Mouse (Mus musculus) lung, postnatal 0 days (tissue): ENCODE data around the gene Etv6. TPM values are rescaled to one million over a fixed set of nuclear protein-coding genes. Genes with fewer than 3 reads are reported as not detected.

Experiments
- ATAC-seq: fragments of 200-750 bp; cut with Nextera tagmentation; 2 replicates; pipeline ENCODE4 v1.8.0; 2017; ENCODE audit warnings: moderate library complexity
- DNase-seq: peaks from one replicate; pipeline ENCODE4 v3.0.0-alpha.2; 2016; ENCODE audit warnings: low spot score
- H3K27ac ChIP-seq: fragments of 300-500 bp; sonication (generic); 2 replicates; pipeline ENCODE4 v1.5.1; 2014; ENCODE audit warnings: antibody characterized with exemption, mild to moderate bottlenecking, low read length, mixed read lengths
- H3K27me3 ChIP-seq: fragments of 300-500 bp; sonication (generic); replicated peaks from 2 replicates; pipeline ENCODE4 v1.6.1; 2014; ENCODE audit warnings: low read length, mixed read lengths; ENCODE audit not compliant: insufficient read depth
- H3K36me3 ChIP-seq: fragments of 300-500 bp; sonication (generic); 2 replicates; pipeline ENCODE4 v1.6.1; 2014; ENCODE audit warnings: low read length, mixed read lengths; ENCODE audit not compliant: insufficient read depth
- H3K4me1 ChIP-seq: fragments of 300-500 bp; sonication (generic); 2 replicates; pipeline ENCODE4 v1.6.1; 2014; ENCODE audit warnings: antibody characterized with exemption, low read depth, low read length, mixed read lengths; ENCODE audit not compliant: insufficient read depth
- H3K4me2 ChIP-seq: fragments of 300-500 bp; sonication (generic); replicated peaks from 2 replicates; pipeline ENCODE4 v1.6.1; 2014; ENCODE audit warnings: low read depth, mild to moderate bottlenecking, low read length, moderate library complexity, mixed read lengths
- H3K4me3 ChIP-seq: fragments of 300-500 bp; sonication (generic); 2 replicates; pipeline ENCODE4 v1.5.1; 2014; ENCODE audit warnings: low read depth, low read length
- H3K9ac ChIP-seq: fragments of 300-500 bp; sonication (generic); replicated peaks from 2 replicates; pipeline ENCODE4 v1.6.1; 2014; ENCODE audit warnings: low read depth, mild to moderate bottlenecking
- H3K9me3 ChIP-seq: fragments of 300-500 bp; sonication (generic); 2 replicates; pipeline ENCODE4 v1.6.1; 2016; ENCODE audit warnings: low read length, mixed read lengths
- CTCF ChIP-seq: IDR thresholded peaks from 2 replicates; pipeline ENCODE4 v1.5.1; 2016; ENCODE audit warnings: antibody characterized with exemption, mild to moderate bottlenecking
- EP300 ChIP-seq: IDR thresholded peaks from 2 replicates; pipeline ENCODE4 v1.6.1; 2016; ENCODE audit warnings: antibody characterized with exemption, mild to moderate bottlenecking, control low read depth
- WGBS: fragments of 180-500 bp; shearing (Covaris S2); extraction: QIAGEN DNeasy Blood & Tissue Kit; methylation state at CpG from one replicate; pipeline ENCODE4 v1.1.7; 2014; 5-methylcytosine and 5-hydroxymethylcytosine counted together
- polyA plus RNA-seq: library from polyadenylated mRNA; unstranded; fragments of >200 nt; fragmentation: Nextera tagmentation; extraction: Ambion mirVana; gene quantifications from 2 replicates; pipeline ENCODE4 v1.2.1, GENCODE M21; 2015

Gene Etv6
- polyA plus RNA-seq, 1 experiment from 2014 or later = 5.5 TPM

DNA sequence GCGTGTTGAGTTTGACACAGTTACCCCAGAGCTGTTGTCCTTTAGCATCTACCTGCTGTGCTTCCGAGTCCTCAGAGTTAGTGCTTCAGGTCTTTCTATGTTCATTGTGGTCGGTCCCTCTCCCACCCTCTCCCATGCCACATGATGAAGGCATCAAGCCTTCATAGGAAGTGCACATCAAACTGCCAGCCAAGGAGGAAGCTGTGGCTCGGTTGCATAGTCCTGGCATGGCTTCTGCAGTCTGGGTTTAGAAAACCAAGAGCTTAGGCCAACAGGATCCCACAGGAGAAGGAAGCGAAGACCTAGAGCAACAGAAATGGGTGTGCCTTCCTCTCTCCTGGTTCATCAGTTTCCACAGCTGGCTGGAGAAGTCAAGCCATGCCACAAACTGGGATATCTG is 166.7 kb downstream of the Etv6 start:
- Histone ChIP-seq H3K27me3 (no peaks in the 10 kb centered on the region), H3K9me3 (no peaks in the 10 kb centered on the region), H3K36me3 (no peaks in the 10 kb centered on the region), H3K9ac (no peak overlapping the region), H3K27ac (no peak overlapping the region), H3K4me2 (no peak overlapping the region), H3K4me3 (no peak overlapping the region), H3K4me1 (peaks cover 26% of the 10 kb centered on the region)
- ATAC-seq = no peak
- WGBS = 76% methylated on average over 5 of the region's 5 CpGs
- no peak for DNase-seq
- TF ChIP-seq EP300 (no peak), CTCF (no peak)

DNA sequence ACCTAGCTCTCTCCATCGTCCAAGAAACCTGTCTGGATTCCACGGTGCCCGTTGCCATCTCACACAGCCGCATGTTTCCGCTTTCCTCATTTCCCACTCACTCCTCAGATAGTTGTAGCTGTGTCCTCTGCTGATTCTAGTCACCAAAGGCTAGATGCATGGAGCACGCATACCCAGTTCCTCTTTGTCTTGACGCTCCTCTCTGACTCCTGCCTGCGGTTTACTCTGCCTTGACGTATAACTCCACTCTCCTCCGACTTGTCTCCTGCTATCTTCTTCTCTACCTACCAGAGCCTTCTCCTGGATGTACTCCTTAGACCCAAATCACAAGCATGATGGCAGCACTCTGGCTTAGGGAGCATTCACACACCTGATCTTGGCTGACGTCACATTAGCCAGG is 169.7 kb downstream of the Etv6 start:
- Histone ChIP-seq H3K36me3 (no peaks in the 10 kb centered on the region), H3K4me1 (peaks cover 23% of the 10 kb centered on the region), H3K4me3 (no peak overlapping the region), H3K27ac (no peak overlapping the region), H3K4me2 (no peak overlapping the region), H3K9me3 (no peaks in the 10 kb centered on the region), H3K27me3 (no peaks in the 10 kb centered on the region), H3K9ac (no peak overlapping the region)
- ATAC-seq (no peak), DNase-seq (no peak)
- no peak for TF ChIP-seq EP300
- TF ChIP-seq CTCF = no peak
- 88% methylated on average over 10 of the region's 11 CpGs for WGBS

DNA sequence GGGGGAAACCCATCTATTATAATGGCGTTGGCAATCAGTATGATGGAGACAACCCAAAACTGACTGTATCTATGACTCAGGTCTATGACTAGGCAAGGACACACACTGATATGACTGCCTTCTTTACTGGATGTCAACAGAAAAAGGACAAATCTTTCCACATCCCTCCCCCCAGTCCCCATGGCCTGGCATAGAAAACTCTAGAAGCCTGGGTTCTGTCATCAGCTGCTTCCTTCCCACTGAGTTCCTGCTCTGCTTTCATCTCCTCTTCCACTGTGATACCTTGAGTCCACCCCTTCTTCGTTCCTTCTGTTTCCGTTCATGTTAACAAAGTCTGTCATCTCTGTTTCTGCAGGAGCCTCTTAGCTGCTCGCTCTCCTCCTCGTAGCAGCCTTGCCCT is 170.2 kb downstream of the Etv6 start:
- Histone ChIP-seq H3K4me2 (no peak overlapping the region), H3K9ac (no peak overlapping the region), H3K36me3 (no peaks in the 10 kb centered on the region), H3K27me3 (no peaks in the 10 kb centered on the region), H3K4me3 (no peak overlapping the region), H3K9me3 (no peaks in the 10 kb centered on the region), H3K4me1 (peaks cover 18% of the 10 kb centered on the region; the same call in 1 of the 2 replicates), H3K27ac (no peak overlapping the region)
- TF ChIP-seq CTCF (no peak), EP300 (no peak)
- DNase-seq = no peak
- WGBS = 76% methylated on average over 5 of the region's 5 CpGs
- ATAC-seq = no peak

DNA sequence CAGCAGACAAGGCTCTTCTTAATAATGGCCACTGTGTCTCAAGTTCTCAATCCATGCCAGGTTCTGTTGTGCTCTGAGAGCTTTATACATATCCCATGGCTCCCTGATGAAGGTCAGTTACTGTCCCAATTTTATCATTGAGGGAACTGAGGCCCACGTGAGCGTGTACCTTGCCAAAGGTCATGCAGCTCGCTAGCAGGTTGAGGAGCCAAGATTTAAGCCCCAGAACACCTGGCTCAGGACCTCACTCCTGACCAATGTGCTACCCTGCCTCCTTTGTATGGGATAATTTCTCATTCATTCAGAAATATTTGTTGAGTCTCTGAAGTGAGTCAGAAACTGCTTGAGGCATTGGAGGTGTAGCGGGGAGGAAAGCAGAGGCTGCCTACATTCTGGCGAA is 170.8 kb downstream of the Etv6 start:
- DNase-seq = no peak
- no peak overlapping the region for H3K4me3 ChIP-seq
- H3K9me3 ChIP-seq = no peaks in the 10 kb centered on the region
- H3K4me1 ChIP-seq = peaks cover 17% of the 10 kb centered on the region; the same call in 1 of the 2 replicates
- 90% methylated on average over 5 of the region's 5 CpGs for WGBS
- H3K9ac ChIP-seq = no peak overlapping the region
- H3K36me3 ChIP-seq = no peaks in the 10 kb centered on the region
- TF ChIP-seq EP300 (no peak), CTCF (no peak)
- no peak overlapping the region for H3K4me2 ChIP-seq
- ATAC-seq = no peak
- no peak overlapping the region for H3K27ac ChIP-seq
- no peaks in the 10 kb centered on the region for H3K27me3 ChIP-seq

DNA sequence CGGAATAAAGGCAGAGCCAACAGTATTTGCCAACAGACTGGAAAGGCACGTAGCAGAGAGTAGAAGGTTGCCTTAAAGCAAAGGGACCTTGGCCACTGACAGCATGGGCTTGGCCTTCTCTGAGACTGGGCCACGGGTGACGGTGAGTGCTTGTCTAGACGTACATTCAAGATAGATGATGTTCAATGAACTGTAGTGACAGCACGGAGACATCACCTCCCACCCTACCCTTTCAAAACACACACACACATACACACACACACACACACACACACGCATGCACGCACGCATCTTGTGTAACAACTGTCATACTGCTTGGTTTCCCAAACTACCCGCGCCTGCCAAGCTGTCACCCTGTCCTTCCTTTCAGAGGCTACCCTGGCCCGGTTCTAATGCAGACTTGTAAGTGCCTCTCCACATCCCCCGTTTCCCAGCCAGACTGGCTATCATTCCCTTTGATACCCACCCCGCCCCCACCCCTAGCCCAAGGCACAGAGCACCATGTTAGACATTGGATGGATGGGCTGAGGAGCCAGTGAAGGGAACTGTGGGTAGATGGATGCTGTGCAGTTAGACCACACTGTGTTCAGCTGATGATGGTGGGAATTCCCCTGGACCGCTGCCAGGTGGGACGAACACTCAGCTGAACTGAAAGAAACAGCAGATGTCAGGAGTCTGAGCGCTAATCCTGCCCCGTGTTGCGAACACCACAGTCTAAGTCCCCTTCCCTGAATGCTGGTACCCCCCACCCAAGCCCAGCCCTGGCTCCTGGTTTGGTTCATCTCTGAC is 172.1 kb downstream of the Etv6 start:
- H3K4me2 ChIP-seq = peak overlapping the region; percentile 35; the same call in 1 of the 2 replicates
- peaks cover 17% of the 10 kb centered on the region; the same call in 1 of the 2 replicates for H3K4me1 ChIP-seq
- no peaks in the 10 kb centered on the region for H3K36me3 ChIP-seq
- DNase-seq = peak; percentile 71
- peak overlapping the region; percentile 78 for H3K27ac ChIP-seq
- H3K9ac ChIP-seq = no peak overlapping the region
- peak; percentile 60; the same call in 1 of the 2 replicates for TF ChIP-seq EP300
- TF ChIP-seq CTCF = no peak
- WGBS = 50% methylated on average over 19 of the region's 19 CpGs
- no peaks in the 10 kb centered on the region for H3K9me3 ChIP-seq
- peak; percentile 76 for ATAC-seq
- H3K4me3 ChIP-seq = no peak overlapping the region
- no peaks in the 10 kb centered on the region for H3K27me3 ChIP-seq

DNA sequence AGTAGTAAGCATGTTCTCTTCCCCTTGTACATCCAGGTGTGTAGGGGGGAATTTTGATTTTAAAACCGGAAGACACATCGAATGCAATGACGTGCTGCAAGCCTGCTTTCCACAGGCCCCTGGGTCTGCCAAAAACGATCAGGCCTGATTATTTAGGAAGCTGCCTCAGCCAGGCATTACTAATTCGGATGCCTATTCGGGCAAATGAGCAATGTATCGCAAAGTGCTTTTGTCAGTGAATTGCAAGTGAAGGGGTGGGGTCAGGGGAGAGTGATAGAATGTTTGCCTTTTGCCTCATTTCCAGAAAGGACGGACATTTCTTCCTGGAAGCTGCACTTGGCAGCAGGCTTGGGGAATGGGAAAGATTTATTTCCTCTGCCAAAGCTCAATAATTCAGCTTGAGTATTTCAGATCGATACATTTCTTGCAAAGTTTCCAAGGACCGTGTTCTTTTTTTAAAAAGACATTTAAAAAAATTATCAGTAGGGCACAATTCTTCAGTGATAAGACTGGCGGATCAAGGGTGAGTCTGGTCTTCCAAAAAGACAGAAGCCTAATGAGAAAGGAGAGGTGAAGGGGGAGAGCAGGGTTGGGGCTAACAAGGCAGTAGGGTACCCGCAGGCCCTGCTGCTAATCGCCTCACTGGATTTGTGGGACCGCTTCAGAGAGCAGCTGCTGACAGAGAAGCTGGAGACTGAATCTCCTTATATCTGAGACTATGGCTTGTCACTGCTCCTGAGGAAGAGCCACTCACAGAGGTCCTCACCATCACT is 172.9 kb downstream of the Etv6 start:
- Histone ChIP-seq H3K36me3 (no peaks in the 10 kb centered on the region), H3K4me2 (peak overlapping the region; percentile 35; the same call in 1 of the 2 replicates), H3K27ac (peak overlapping the region; percentile 78), H3K4me3 (no peak overlapping the region), H3K9me3 (no peaks in the 10 kb centered on the region), H3K27me3 (no peaks in the 10 kb centered on the region), H3K9ac (no peak overlapping the region), H3K4me1 (peaks cover 17% of the 10 kb centered on the region; the same call in 1 of the 2 replicates)
- ATAC-seq (peak; percentile 50), DNase-seq (peak; percentile 64)
- no peak for TF ChIP-seq CTCF
- TF ChIP-seq EP300 = no peak; the same call in 1 of the 2 replicates
- 61% methylated on average over 14 of the region's 14 CpGs for WGBS
